Mouse (Mus musculus) heart, embryonic 12.5 days (tissue): ENCODE data around the gene Olfr887. TPM values are rescaled to one million over a fixed set of nuclear protein-coding genes. Genes with fewer than 3 reads are reported as not detected.

ENCODE experiments used
- ATAC-seq: fragments of 200-750 bp; cut with Nextera tagmentation; 2 replicates; pipeline ENCODE4 v1.8.0; 2017; ENCODE audit warnings: moderate TSS enrichment, moderate library complexity; ENCODE audit not compliant: insufficient number of reproducible peaks, low FRiP score
- H3K27ac ChIP-seq: fragments of 300-500 bp; sonication (generic); 2 replicates; pipeline ENCODE4 v1.5.1; 2016; ENCODE audit warnings: mild to moderate bottlenecking, moderate library complexity; ENCODE audit not compliant: poor library complexity, severe bottlenecking
- H3K27me3 ChIP-seq: fragments of 300-500 bp; sonication (generic); replicated peaks from 2 replicates; pipeline ENCODE4 v1.6.1; 2016; ENCODE audit warnings: mild to moderate bottlenecking, moderate library complexity
- H3K36me3 ChIP-seq: fragments of 300-500 bp; sonication (generic); 2 replicates; pipeline ENCODE4 v1.6.1; 2016; ENCODE audit warnings: mild to moderate bottlenecking, moderate library complexity
- H3K4me1 ChIP-seq: fragments of 300-500 bp; sonication (generic); replicated peaks from 2 replicates; pipeline ENCODE4 v1.6.1; 2016; ENCODE audit warnings: mild to moderate bottlenecking
- H3K4me2 ChIP-seq: fragments of 300-500 bp; sonication (generic); 2 replicates; pipeline ENCODE4 v1.6.1; 2016; ENCODE audit warnings: mild to moderate bottlenecking, moderate library complexity
- H3K4me3 ChIP-seq: fragments of 300-500 bp; sonication (generic); 2 replicates; pipeline ENCODE4 v1.5.1; 2016; ENCODE audit warnings: mild to moderate bottlenecking
- H3K9ac ChIP-seq: fragments of 300-500 bp; sonication (generic); 2 replicates; pipeline ENCODE4 v1.6.1; 2016; ENCODE audit warnings: mild to moderate bottlenecking, moderate library complexity
- H3K9me3 ChIP-seq: fragments of 300-500 bp; sonication (generic); replicated peaks from 2 replicates; pipeline ENCODE4 v1.6.1; 2016; ENCODE audit warnings: mild to moderate bottlenecking, moderate library complexity
- WGBS: fragments of 180-500 bp; shearing (Covaris S2); methylation state at CpG from one replicate; pipeline ENCODE4 v1.1.7; 2016; 5-methylcytosine and 5-hydroxymethylcytosine counted together
- polyA plus RNA-seq: library from polyadenylated mRNA; unstranded; fragments of >200 nt; fragmentation: Nextera tagmentation; extraction: Ambion mirVana; gene quantifications from 2 replicates; pipeline ENCODE4 v1.2.1, GENCODE M21; 2016

Olfr887 gene
- not detected in 2 replicates for polyA plus RNA-seq

DNA sequence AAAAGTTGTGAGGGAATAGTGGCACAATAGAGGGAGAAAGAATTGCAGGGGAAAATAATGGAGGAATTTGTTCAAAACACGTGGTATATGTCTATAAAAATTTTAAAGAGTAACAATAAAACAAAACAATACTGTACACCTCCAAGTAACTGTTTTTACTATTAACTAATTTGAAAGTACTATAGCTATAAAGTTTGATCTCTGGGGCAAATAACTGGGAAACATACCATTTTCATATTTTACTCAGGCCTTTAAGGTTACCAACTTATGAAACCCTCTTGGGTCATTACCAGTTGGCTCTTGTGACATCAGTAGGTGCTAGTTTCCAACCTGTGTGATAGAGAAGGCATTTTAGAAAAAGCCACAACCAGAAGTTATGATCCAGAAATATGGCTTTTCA is at the start of gene Olfr887:
Gene Olfr887, plus strand, starts transcription at position 301 of the 400 bp plus-strand sequence.
- H3K9ac ChIP-seq = no peak within 1 kb of the TSS
- H3K9me3 ChIP-seq = no peaks in the 10 kb centered on the region
- no peaks in the 10 kb centered on the region for H3K36me3 ChIP-seq
- no peak within 1 kb of the TSS for H3K4me2 ChIP-seq
- H3K4me1 ChIP-seq = no peaks in the 10 kb centered on the region
- no peak for ATAC-seq
- H3K27ac ChIP-seq = no peak within 1 kb of the TSS
- WGBS = 65% methylated on average over 1 of the region's 1 CpGs
- H3K4me3 ChIP-seq = no peak within 1 kb of the TSS
- H3K27me3 ChIP-seq = no peaks in the 10 kb centered on the region

- 55% methylated on average over 1 of the region's 1 CpGs for WGBS
- H3K4me1 ChIP-seq = no peaks in the 10 kb centered on the region
- no peak within 1 kb of the TSS for H3K9ac ChIP-seq
- no peak within 1 kb of the TSS for H3K27ac ChIP-seq
- no peak within 1 kb of the TSS for H3K4me2 ChIP-seq
- H3K27me3 ChIP-seq = no peaks in the 10 kb centered on the region
- no peaks in the 10 kb centered on the region for H3K36me3 ChIP-seq
- no peak for ATAC-seq
- H3K4me3 ChIP-seq = no peak within 1 kb of the TSS
- H3K9me3 ChIP-seq = no peaks in the 10 kb centered on the region
These were observed 37.6 kb upstream of the Olfr887 start, which contains the start of gene Olfr884 for GRCm38 (mm10) chr9:38046255-38046654. Olfr884 (plus strand) TSS chr9:38046555.

DNA sequence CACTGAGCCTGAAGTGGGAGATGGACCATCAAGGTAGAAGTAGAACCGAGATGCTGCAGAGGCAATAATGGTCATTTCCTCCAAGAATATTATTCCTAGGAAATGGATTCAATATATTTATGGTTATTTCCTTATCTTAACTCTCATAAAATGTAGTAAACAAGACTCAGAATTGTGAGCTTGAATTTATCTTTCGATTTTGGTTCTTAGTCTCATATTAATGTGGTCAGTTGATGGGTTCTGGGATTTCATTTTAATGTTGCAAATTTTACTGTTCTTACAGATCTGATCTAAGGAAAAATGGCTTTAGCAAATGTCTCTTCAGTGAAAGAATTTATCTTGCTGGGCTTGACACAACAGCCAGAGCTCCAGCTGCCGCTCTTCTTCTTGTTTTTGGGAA is 22.9 kb upstream of the Olfr887 start, which contains the start of gene Olfr885:
Gene Olfr885, plus strand, starts transcription at position 301 of the 400 bp plus-strand sequence.
- ATAC-seq = no peak
- H3K9ac ChIP-seq = no peak within 1 kb of the TSS
- H3K9me3 ChIP-seq = no peaks in the 10 kb centered on the region
- 81% methylated on average over 3 of the region's 3 CpGs for WGBS
- no peaks in the 10 kb centered on the region for H3K4me1 ChIP-seq
- no peak within 1 kb of the TSS for H3K27ac ChIP-seq
- H3K4me2 ChIP-seq = no peak within 1 kb of the TSS
- H3K4me3 ChIP-seq = no peak within 1 kb of the TSS
- H3K27me3 ChIP-seq = no peaks in the 10 kb centered on the region
- no peaks in the 10 kb centered on the region for H3K36me3 ChIP-seq

DNA sequence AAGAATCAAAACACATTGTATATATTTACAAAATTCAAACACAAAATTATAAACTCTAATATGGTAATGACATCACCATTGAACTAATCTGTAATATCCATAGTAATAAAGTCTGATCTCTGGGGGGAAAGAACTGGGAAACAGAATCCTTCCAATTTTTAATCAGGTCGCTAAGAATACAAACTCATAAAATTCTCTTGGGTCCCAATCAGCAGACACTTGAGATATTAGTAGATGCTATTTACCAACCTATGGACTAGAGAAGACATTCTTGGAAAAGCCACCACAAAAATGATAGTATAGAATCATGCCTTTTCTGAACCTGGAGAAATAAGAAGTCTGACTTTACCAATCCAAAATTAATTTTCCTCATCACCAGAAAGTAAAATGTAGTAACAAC is 24.0 kb downstream of the Olfr887 start, which contains the start of gene Olfr888:
Gene Olfr888, plus strand, starts transcription at position 301 of the 400 bp plus-strand sequence.
- H3K9me3 ChIP-seq = no peaks in the 10 kb centered on the region
- WGBS = 71% methylated on average over 1 of the region's 1 CpGs
- no peak within 1 kb of the TSS for H3K4me3 ChIP-seq

DNA sequence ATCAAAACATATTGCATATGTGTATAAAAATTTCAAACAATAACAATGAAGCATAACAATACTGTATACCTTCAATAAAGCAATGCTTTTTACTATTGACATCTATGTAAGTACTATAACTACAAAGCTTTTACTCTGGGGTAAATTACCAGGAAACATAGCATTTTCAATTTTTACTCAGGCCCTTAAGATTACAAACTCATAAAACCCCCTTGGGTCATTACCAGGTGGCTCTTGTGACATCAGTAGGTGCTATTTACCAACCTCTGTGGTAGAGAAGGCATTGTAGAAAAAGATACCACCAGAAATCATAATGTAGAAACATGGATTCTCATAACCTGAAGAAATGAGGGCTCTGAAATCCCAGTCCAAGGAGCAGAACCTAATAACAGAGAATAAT is 31.0 kb downstream of the Olfr887 start, which contains the start of gene Olfr889:
Gene Olfr889, plus strand, starts transcription at position 301 of the 400 bp plus-strand sequence.
- no peak within 1 kb of the TSS for H3K27ac ChIP-seq
- H3K4me1 ChIP-seq = no peaks in the 10 kb centered on the region
- H3K36me3 ChIP-seq = no peaks in the 10 kb centered on the region
- H3K4me3 ChIP-seq = no peak within 1 kb of the TSS
- no peak within 1 kb of the TSS for H3K9ac ChIP-seq
- no peak within 1 kb of the TSS for H3K4me2 ChIP-seq
- no peak for ATAC-seq
- no peaks in the 10 kb centered on the region for H3K9me3 ChIP-seq
- H3K27me3 ChIP-seq = no peaks in the 10 kb centered on the region

More for the DNA sequence above, 24.0 kb downstream of the Olfr887 start, which contains the start of gene Olfr888:
- Histone ChIP-seq H3K27ac (no peak within 1 kb of the TSS), H3K36me3 (no peaks in the 10 kb centered on the region), H3K9ac (no peak within 1 kb of the TSS), H3K27me3 (no peaks in the 10 kb centered on the region), H3K4me2 (no peak within 1 kb of the TSS), H3K4me1 (no peaks in the 10 kb centered on the region)
- ATAC-seq = no peak

Other genes starting within 250 kb of the Olfr887 start
- not detected in 2 replicates for gene Olfr877, start 229.8 kb upstream of the Olfr887 start, polyA plus RNA-seq
- gene Olfr145, start 187.3 kb upstream of the Olfr887 start, polyA plus RNA-seq = not detected in 2 replicates
- not detected in 2 replicates for gene Olfr878, start 166.2 kb upstream of the Olfr887 start, polyA plus RNA-seq
- not detected in 2 replicates for gene Olfr881, start 92.2 kb upstream of the Olfr887 start, polyA plus RNA-seq
- gene Olfr883, start 58.3 kb upstream of the Olfr887 start, polyA plus RNA-seq = not detected in 2 replicates
- not detected in 2 replicates for gene Olfr884, start 37.5 kb upstream of the Olfr887 start, polyA plus RNA-seq
- gene Olfr885, start 22.8 kb upstream of the Olfr887 start, polyA plus RNA-seq = not detected in 2 replicates
- not detected in 2 replicates for gene Olfr888, start 24.1 kb downstream of the Olfr887 start, polyA plus RNA-seq
- gene Olfr889, start 31.1 kb downstream of the Olfr887 start, polyA plus RNA-seq = 0.03 TPM in 2 replicates
- gene Olfr890, start 58.4 kb downstream of the Olfr887 start, polyA plus RNA-seq = not detected in 2 replicates
- gene Olfr891, start 96.7 kb downstream of the Olfr887 start, polyA plus RNA-seq = not detected in 2 replicates
- not detected in 2 replicates for gene Olfr893, start 124.3 kb downstream of the Olfr887 start, polyA plus RNA-seq
- gene Olfr894, start 134.0 kb downstream of the Olfr887 start, polyA plus RNA-seq = not detected in 2 replicates
- not detected in 2 replicates for gene Olfr143, start 168.7 kb downstream of the Olfr887 start, polyA plus RNA-seq
- gene Olfr895, start 183.8 kb downstream of the Olfr887 start, polyA plus RNA-seq = not detected in 2 replicates
- not detected in 2 replicates for gene Olfr896-ps1, start 207.0 kb downstream of the Olfr887 start, polyA plus RNA-seq
- gene Olfr25, start 245.0 kb downstream of the Olfr887 start, polyA plus RNA-seq = not detected in 2 replicates